8 mouse cellular contexts compared by ENCODE assay signal in genomic region chr2:155729158-155729645, GRCm38 (mm10). TPM values are rescaled to one million over a fixed set of nuclear protein-coding genes. Genes with fewer than 3 reads are reported as not detected.
DNase-seq lines count a peak whose midpoint lies in the region; ATAC-seq lines count a peak whose summit lies in the region.

Gene Edem2, minus strand, starts transcription at chr2:155729475.

- H3K4me3 ChIP-seq in brown adipose tissue, adult 24 weeks (ENCODE audit: insufficient read depth, low read depth, low read length), result peak within 1 kb of the TSS; percentile 97
- peak within 1 kb of the TSS; percentile 87 for H3K4me3 ChIP-seq in heart, embryonic 13.5 days
- H3K4me3 ChIP-seq in liver, embryonic 12.5 days, result peak within 1 kb of the TSS; percentile 81
- H3K4me3 ChIP-seq in stomach, embryonic 15.5 days (replicated peaks), result peak within 1 kb of the TSS; percentile 93

- DNase-seq in CD4-positive, CD25-positive, alpha-beta regulatory T cell, adult 2 months (ENCODE audit: low read depth, low spot score), result peak; percentile 96
- peak; percentile 52 for DNase-seq in fat pad, adult 2 months (ENCODE audit: extremely low read depth, low read depth, low spot score)
- peak; percentile 94 for DNase-seq in kidney, postnatal 10 days
- peak; percentile 92 for DNase-seq in natural killer cell, adult 2 months (ENCODE audit: low spot score in 2 of 2)

- H3K4me2 ChIP-seq in heart, embryonic 13.5 days, result peak within 1 kb of the TSS; percentile 93
- peak within 1 kb of the TSS; percentile 90 for H3K4me2 ChIP-seq in liver, embryonic 12.5 days
- H3K4me2 ChIP-seq in stomach, embryonic 15.5 days, result peak within 1 kb of the TSS; percentile 89

- ATAC-seq in heart, embryonic 13.5 days (ENCODE audit: extremely low read depth, insufficient number of reproducible peaks, low FRiP score, low TSS enrichment), result peak; percentile 61
- ATAC-seq in liver, embryonic 12.5 days, result peak; percentile 93
- peak; percentile 88 for ATAC-seq in stomach, embryonic 15.5 days (ENCODE audit: insufficient read depth, low FRiP score, low read depth)

- WGBS in heart, embryonic 13.5 days, result under 1% methylated on average over 33 of the region's 33 CpGs
- 0% methylated on average over 33 of the region's 33 CpGs for WGBS in liver, embryonic 12.5 days (ENCODE audit: insufficient replicate concordance)
- under 1% methylated on average over 33 of the region's 33 CpGs for WGBS in stomach, embryonic 15.5 days

- no peak within 1 kb of the TSS for H3K27ac ChIP-seq in brown adipose tissue, adult 24 weeks (replicated peaks; ENCODE audit: low read depth, low read length)
- no peak within 1 kb of the TSS for H3K27ac ChIP-seq in heart, embryonic 13.5 days (replicated peaks)
- peak within 1 kb of the TSS; percentile 23 for H3K27ac ChIP-seq in liver, embryonic 12.5 days
- peak within 1 kb of the TSS; percentile 68 for H3K27ac ChIP-seq in stomach, embryonic 15.5 days

- H3K9ac ChIP-seq in heart, embryonic 13.5 days, result peak within 1 kb of the TSS; percentile 88
- peak within 1 kb of the TSS; percentile 82 for H3K9ac ChIP-seq in liver, embryonic 12.5 days
- H3K9ac ChIP-seq in stomach, embryonic 15.5 days, result peak within 1 kb of the TSS; percentile 76

- H3K4me1 ChIP-seq in brown adipose tissue, adult 24 weeks (ENCODE audit: control insufficient read depth, insufficient read depth, insufficient read length, low read length), result peaks cover 5% of the 10 kb centered on the region
- peaks cover 10% of the 10 kb centered on the region for H3K4me1 ChIP-seq in heart, embryonic 13.5 days
- peaks cover 22% of the 10 kb centered on the region for H3K4me1 ChIP-seq in liver, embryonic 12.5 days
- peaks cover 6% of the 10 kb centered on the region for H3K4me1 ChIP-seq in stomach, embryonic 15.5 days

- no peaks in the 10 kb centered on the region for H3K9me3 ChIP-seq in heart, embryonic 13.5 days
- no peaks in the 10 kb centered on the region for H3K9me3 ChIP-seq in liver, embryonic 12.5 days (replicated peaks)
- H3K9me3 ChIP-seq in stomach, embryonic 15.5 days, result no peaks in the 10 kb centered on the region

- peaks cover 9% of the 10 kb centered on the region for H3K36me3 ChIP-seq in heart, embryonic 13.5 days
- H3K36me3 ChIP-seq in liver, embryonic 12.5 days, result peaks cover 3% of the 10 kb centered on the region; the same call in 1 of the 2 replicates
- no peaks in the 10 kb centered on the region for H3K36me3 ChIP-seq in stomach, embryonic 15.5 days

- H3K27me3 ChIP-seq in heart, embryonic 13.5 days (replicated peaks), result no peaks in the 10 kb centered on the region
- H3K27me3 ChIP-seq in liver, embryonic 12.5 days (replicated peaks), result peaks cover under 1% of the 10 kb centered on the region
- no peaks in the 10 kb centered on the region for H3K27me3 ChIP-seq in stomach, embryonic 15.5 days (replicated peaks)

RNA-seq across cellular contexts. Expression of gene Edem2, which starts in this region (rescaled TPM):
- 13.0 and 13.7 TPM in 2 replicates for polyA plus RNA-seq in brown adipose tissue, adult 24 weeks (2012; ENCODE audit: insufficient read depth, insufficient read length, missing spikeins)
- polyA plus RNA-seq in heart, embryonic 13.5 days (2015; fragmentation: Nextera tagmentation; extraction: Ambion mirVana), result 23.1 and 25.4 TPM in 2 replicates
- 24.6 and 25.1 TPM in 2 replicates for polyA plus RNA-seq in liver, embryonic 12.5 days (2016; fragmentation: Nextera tagmentation; extraction: Ambion mirVana)
- 103 and 133 TPM in 2 replicates for polyA plus RNA-seq in stomach, embryonic 15.5 days (2015; fragmentation: Nextera tagmentation; extraction: Ambion mirVana)

Comparison
In these comparisons a context has a peak if more than half of its experiments do, and no peak if none do; other contexts are left out.
1. H3K27ac ChIP-seq: peak in liver, embryonic 12.5 days (single experiment) and stomach, embryonic 15.5 days (single experiment); none in brown adipose tissue, adult 24 weeks (single experiment) and heart, embryonic 13.5 days (single experiment).
2. Peak in every context shown above with its lines, with median percentiles within 50 percentile points of each other: DNase-seq, H3K4me3 ChIP-seq, ATAC-seq, H3K4me2 ChIP-seq and H3K9ac ChIP-seq.